Mouse (Mus musculus): ENCODE data around the gene Apbb1.

Apbb1 gene

DNA sequence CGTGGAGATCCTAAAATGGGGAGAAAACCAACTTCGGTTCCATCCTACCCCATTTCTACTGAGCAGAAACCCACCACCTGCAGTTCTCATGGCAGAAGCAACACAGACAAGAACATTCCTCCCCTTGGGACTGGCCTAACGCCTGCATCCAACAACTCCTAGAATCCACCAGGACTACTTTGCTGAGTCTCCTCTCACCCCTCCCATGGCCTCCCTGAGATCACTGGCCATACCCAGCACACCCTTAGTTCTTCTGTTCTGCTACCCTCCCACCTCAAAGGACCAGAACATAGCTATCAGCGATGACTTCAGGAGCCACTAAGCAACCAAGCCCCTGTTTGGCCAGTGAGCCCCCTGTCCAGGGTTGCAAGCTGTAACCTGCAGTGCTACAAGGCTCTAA lies 10.7 kb downstream of the Apbb1 start:
- DNase-seq (ENCODE audit: low spot score): no peak

- no peak for DNase-seq (ENCODE audit: low spot score)
These were observed 11.6 kb downstream of the Apbb1 start for GRCm38 (mm10) chr7:105569512-105570496.

- DNase-seq (ENCODE audit: low spot score): no peak
These were observed 12.4 kb downstream of the Apbb1 start for GRCm38 (mm10) chr7:105568988-105569471.

DNA sequence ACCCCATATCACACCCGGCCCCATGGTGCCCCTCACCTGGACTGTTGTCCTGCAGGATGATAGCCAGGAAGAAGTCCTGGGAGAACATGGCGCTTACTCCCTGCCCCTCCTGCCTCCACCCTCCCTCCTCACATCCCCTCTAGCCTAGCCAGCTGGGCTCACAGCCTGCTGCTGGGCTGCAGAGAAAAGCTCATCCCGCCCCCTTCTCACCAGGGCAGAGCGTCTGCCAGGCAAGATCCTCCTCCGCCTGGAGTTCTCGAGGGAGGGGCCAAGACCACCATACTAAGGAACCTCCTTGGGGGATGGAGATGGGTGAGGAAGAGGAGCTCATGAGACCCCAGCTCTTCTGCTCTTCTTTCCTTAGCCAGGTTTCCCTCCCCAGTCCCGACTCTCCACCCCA lies 12.9 kb downstream of the Apbb1 start:
- no peak for DNase-seq (ENCODE audit: low spot score)

- no peak for DNase-seq (ENCODE audit: low spot score)
These were observed 16.2 kb downstream of the Apbb1 start for GRCm38 (mm10) chr7:105565071-105565836.

- DNase-seq (ENCODE audit: low spot score): no peak
These were observed 18.1 kb downstream of the Apbb1 start for GRCm38 (mm10) chr7:105563367-105563766.

DNA sequence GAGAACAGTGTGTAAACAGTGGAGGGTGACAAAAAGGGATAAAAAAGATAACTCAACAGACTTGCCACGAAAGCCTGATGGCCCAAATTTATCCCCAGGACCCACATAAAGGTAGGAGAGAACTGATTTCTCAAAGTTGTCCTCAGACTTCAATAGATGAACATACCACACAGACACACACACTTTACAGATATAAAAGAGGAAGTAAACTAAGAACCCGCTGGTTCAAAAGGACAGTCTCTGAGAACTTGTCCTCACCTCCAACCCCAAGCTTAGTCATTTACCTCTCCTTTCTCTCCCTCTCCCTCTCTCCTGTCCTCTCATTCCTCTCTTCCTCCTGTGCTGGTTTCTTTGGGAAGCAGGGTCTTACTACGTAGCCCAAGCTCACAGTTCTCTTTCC lies 19.1 kb downstream of the Apbb1 start:
- no peak for DNase-seq (ENCODE audit: low spot score)

DNA sequence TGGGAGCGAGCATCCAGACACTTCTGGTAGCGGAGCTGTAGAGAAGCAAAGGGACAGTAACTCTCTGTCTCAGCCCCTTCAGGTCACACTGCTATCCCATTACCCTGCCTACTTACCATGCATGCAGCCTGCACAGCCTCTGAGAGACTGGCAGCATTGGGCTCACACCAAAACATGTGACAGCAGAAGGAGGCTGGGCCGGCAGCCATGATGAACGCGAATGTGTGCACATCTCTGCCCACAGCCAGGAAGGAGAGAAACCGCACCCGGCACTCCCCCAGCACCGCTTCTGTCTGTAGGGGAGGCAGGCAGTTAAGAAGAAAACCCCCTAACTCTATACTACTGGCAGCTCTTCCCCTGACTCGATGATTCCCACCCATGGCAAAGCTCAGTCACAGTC lies 22.4 kb downstream of the Apbb1 start:
- peak; percentile 41 for DNase-seq (ENCODE audit: low spot score)

DNA sequence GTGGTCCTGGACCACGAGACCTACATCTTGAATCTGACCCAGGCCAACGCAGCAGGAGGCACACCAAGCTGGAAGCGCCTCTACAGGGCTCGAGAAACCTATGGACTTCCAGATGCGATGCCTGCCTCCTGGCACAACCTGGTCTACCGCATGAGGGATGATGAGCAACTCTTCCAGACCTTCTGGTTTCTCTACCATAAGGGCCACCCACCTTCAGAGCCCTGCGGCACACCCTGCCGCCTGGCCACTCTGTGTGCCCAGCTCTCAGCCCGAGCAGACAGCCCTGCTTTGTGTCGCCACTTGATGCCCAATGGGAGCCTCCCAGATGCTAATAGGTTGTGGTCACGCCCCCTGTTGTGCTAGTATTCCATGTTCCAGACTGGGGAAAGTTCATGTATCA lies 23.8 kb downstream of the Apbb1 start:
- no peak for DNase-seq (ENCODE audit: low spot score)

- no peak for DNase-seq (ENCODE audit: low spot score)
These were observed 25.0 kb downstream of the Apbb1 start for GRCm38 (mm10) chr7:105556406-105556805.

DNA sequence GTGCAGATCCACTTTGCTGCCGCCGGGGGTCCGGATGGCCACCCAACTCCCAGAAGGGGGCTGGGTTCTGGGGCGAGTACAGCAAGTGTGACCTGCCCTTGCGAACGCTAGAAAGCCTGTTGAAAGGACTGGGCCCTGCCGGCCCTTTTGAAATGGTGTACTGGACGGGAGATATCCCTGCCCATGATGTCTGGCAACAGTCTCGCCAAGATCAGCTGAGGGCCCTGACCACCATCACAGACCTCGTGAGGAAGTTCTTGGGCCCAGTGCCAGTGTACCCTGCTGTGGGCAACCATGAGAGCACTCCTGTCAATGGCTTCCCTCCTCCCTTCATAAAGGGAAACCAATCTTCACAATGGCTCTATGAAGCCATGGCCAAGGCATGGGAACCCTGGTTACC lies 25.9 kb downstream of the Apbb1 start:
- no peak for DNase-seq (ENCODE audit: low spot score)

DNA sequence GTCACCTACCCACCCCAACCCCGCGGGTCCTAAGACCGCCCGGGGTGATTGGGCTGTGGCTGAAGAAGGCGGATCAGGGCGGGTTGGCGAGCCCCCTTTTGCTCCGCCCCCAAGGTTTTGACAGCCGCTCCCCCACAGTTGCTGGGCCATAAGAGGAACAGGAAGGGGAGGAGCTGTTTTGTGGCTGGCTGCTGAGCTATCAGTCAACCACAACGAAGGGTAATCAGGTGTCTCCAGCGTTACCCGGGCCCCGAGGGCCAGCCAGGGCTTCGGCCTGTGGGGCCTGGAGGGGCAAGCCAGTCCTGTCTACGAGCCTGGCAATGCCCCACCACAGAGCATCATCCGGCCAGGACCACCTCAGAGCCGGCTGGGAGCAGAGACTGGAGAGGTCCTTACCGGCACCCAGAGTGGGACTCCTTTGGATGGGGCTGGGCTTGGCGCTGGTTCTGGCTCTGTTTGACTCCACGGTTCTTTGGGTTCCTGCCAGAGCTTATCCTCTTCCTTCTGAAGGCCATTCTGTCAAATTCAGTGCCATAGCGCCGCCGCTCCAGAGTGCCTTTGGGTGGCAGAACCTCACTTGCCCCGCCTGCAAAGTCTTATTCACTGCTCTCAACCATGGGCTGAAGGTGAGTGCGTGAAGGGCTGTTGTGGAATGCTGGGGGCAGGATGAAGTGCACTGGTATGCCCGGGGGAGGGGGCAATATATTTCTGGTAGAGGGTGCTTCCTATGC lies 27.1 kb downstream of the Apbb1 start, which contains the start of gene Smpd1:
TSS of gene Smpd1 (plus strand) at position 149 of the 731 bp plus-strand sequence.
- DNase-seq (ENCODE audit: low spot score): peak; percentile 83

- DNase-seq (ENCODE audit: low spot score): no peak
These were observed 27.8 kb downstream of the Apbb1 start for GRCm38 (mm10) chr7:105553456-105554211.

DNA sequence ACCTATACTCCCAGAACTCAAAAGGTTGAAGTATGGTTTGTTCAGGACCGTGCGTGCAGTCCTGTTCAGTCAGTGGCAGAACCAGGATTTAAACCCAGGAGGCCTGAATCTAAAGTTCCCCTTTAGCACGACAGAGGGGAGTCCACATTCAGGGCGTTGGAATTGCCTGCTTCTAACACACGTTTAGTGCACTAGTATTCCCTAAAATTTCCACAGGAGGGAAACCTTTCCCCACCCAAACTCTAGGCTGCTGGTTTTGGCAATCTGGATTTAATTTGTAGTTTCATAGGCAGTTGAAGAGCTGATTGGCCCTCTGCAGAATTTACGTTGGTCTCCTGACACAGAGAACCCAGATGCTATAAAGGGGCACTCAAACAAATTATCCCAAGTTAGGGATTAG lies 32.4 kb downstream of the Apbb1 start:
- DNase-seq (ENCODE audit: low spot score): no peak

DNA sequence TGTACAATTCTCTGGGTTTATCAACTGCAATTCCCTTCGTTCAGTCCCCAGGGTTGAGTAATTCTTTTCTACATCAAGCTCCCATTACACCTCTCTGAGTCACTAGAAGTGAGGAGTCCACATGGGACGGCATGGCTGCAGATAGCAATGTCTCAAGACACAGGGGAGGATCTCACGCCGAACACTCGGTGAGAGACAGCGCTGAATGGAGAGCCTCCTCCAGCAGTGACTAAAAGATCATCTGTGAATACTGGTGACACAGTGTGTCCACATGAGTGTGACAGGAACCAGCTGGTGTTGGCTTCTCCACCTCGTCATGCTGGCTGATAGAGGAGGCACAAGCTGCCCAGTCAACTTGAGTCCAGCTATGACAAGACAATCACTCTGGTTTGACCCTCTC lies 33.5 kb downstream of the Apbb1 start:
- no peak for DNase-seq (ENCODE audit: low spot score)

- no peak for DNase-seq (ENCODE audit: low spot score)
These were observed 35.5 kb downstream of the Apbb1 start for GRCm38 (mm10) chr7:105545986-105546385.

DNA sequence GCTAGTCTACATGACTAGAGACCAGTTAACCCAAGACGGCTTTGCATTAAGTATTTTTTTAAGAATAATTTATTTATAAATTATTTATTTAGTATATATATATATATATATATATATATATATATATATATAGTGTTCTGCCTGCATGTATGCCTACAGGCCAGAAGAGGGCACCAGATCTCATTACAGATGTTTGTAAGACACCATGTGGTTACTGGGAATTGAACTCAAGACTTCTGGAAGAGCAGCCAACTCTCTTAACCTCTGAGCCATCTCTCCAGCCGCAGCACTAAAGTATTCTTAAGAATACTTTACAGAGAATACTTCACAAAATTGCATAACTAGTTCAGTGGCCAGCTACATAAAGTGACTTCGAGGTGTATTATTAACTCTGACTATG lies 47.3 kb downstream of the Apbb1 start:
- DNase-seq (ENCODE audit: low spot score): peak; percentile 14

- DNase-seq (ENCODE audit: low spot score): no peak
These were observed 53.4 kb downstream of the Apbb1 start for GRCm38 (mm10) chr7:105528094-105528493.

- DNase-seq (ENCODE audit: low spot score): no peak
These were observed 54.0 kb downstream of the Apbb1 start for GRCm38 (mm10) chr7:105527306-105527937.

GRCm38 (mm10) chr7:105524222-105524621 lies 57.2 kb downstream of the Apbb1 start:
- DNase-seq (ENCODE audit: low spot score): no peak

GRCm38 (mm10) chr7:105520201-105520600 lies 61.3 kb downstream of the Apbb1 start:
- no peak for DNase-seq (ENCODE audit: low spot score)
